Mouse (Mus musculus): Measurements from ENCODE around the gene Scap. TPM values are rescaled to one million over a fixed set of nuclear protein-coding genes. Genes with fewer than 3 reads are reported as not detected.

Gene Scap
- polyA plus RNA-seq, 1 experiment from 2014 or later = 40.3 TPM

- Histone ChIP-seq H3K27me3 (replicated peaks; ENCODE audit: low read depth, poor library complexity, severe bottlenecking) (no peaks in the 10 kb centered on the region), H3K4me3 (no peak overlapping the region), H3K9me3 (no peaks in the 10 kb centered on the region), H3K36me3 (replicated peaks) (no peaks in the 10 kb centered on the region), H3K4me1 (peaks cover 20% of the 10 kb centered on the region), H3K27ac (replicated peaks) (no peak overlapping the region)
- DNase-seq (ENCODE audit: low spot score) = no peak
- WGBS = 87% methylated on average over 5 of the region's 5 CpGs
Measured at GRCm38 (mm10) chr9:110340037-110340750, 7.1 kb downstream of the Scap start.

GRCm38 (mm10) chr9:110342008-110342407, 8.9 kb downstream of the Scap start:
- H3K4me3 ChIP-seq = no peak overlapping the region
- no peaks in the 10 kb centered on the region for H3K27me3 ChIP-seq (replicated peaks; ENCODE audit: low read depth, poor library complexity, severe bottlenecking)
- peaks cover 19% of the 10 kb centered on the region for H3K4me1 ChIP-seq
- 89% methylated on average over 8 of the region's 8 CpGs for WGBS
- no peaks in the 10 kb centered on the region for H3K9me3 ChIP-seq
- no peak overlapping the region for H3K27ac ChIP-seq (replicated peaks)
- no peaks in the 10 kb centered on the region for H3K36me3 ChIP-seq (replicated peaks)
- DNase-seq (ENCODE audit: low spot score) = no peak

- 60% methylated on average over 6 of the region's 6 CpGs for WGBS
- Histone ChIP-seq H3K27ac (replicated peaks) (no peak overlapping the region), H3K4me1 (peaks cover 11% of the 10 kb centered on the region)
Measured at GRCm38 (mm10) chr9:110343805-110344204, 10.7 kb downstream of the Scap start.

GRCm38 (mm10) chr9:110345057-110345739, 12.1 kb downstream of the Scap start:
- no peak for DNase-seq (ENCODE audit: low spot score)
- Histone ChIP-seq H3K27me3 (replicated peaks; ENCODE audit: low read depth, poor library complexity, severe bottlenecking) (no peaks in the 10 kb centered on the region), H3K4me1 (peaks cover 11% of the 10 kb centered on the region), H3K4me3 (no peak overlapping the region), H3K9me3 (no peaks in the 10 kb centered on the region), H3K36me3 (replicated peaks) (no peaks in the 10 kb centered on the region), H3K27ac (replicated peaks) (no peak overlapping the region)
- WGBS = 80% methylated on average over 7 of the region's 7 CpGs

More at GRCm38 (mm10) chr9:110343805-110344204, 10.7 kb downstream of the Scap start:
- Histone ChIP-seq H3K36me3 (replicated peaks) (no peaks in the 10 kb centered on the region), H3K9me3 (no peaks in the 10 kb centered on the region), H3K27me3 (replicated peaks; ENCODE audit: low read depth, poor library complexity, severe bottlenecking) (no peaks in the 10 kb centered on the region), H3K4me3 (no peak overlapping the region)
- DNase-seq (ENCODE audit: low spot score) = no peak

GRCm38 (mm10) chr9:110348899-110349298, 15.8 kb downstream of the Scap start:
- Histone ChIP-seq H3K36me3 (replicated peaks) (0 out of 2 replicates have a peak, but pooled peaks cover 10% of the 10 kb centered on the region), H3K9me3 (no peaks in the 10 kb centered on the region), H3K27ac (replicated peaks) (no peak overlapping the region), H3K27me3 (replicated peaks; ENCODE audit: low read depth, poor library complexity, severe bottlenecking) (no peaks in the 10 kb centered on the region), H3K4me1 (peaks cover 16% of the 10 kb centered on the region), H3K4me3 (no peak overlapping the region)
- WGBS = 74% methylated on average over 4 of the region's 4 CpGs
- DNase-seq (ENCODE audit: low spot score) = no peak

- H3K4me3 ChIP-seq = no peak overlapping the region
- no peak for DNase-seq (ENCODE audit: low spot score)
- peaks cover 10% of the 10 kb centered on the region for H3K4me1 ChIP-seq
- H3K36me3 ChIP-seq (replicated peaks) = peaks cover 20% of the 10 kb centered on the region
- H3K27me3 ChIP-seq (replicated peaks; ENCODE audit: low read depth, poor library complexity, severe bottlenecking) = no peaks in the 10 kb centered on the region
- no peaks in the 10 kb centered on the region for H3K9me3 ChIP-seq
- H3K27ac ChIP-seq (replicated peaks) = no peak overlapping the region
- 76% methylated on average over 5 of the region's 5 CpGs for WGBS
Measured at GRCm38 (mm10) chr9:110350188-110350587, 17.1 kb downstream of the Scap start.

GRCm38 (mm10) chr9:110350612-110351011, 17.5 kb downstream of the Scap start:
- Histone ChIP-seq H3K27me3 (replicated peaks; ENCODE audit: low read depth, poor library complexity, severe bottlenecking) (no peaks in the 10 kb centered on the region), H3K27ac (replicated peaks) (no peak overlapping the region), H3K36me3 (replicated peaks) (peaks cover 24% of the 10 kb centered on the region), H3K9me3 (no peaks in the 10 kb centered on the region), H3K4me3 (no peak overlapping the region), H3K4me1 (peaks cover 8% of the 10 kb centered on the region)
- DNase-seq (ENCODE audit: low spot score) = no peak
- 72% methylated on average over 5 of the region's 5 CpGs for WGBS

- H3K27me3 ChIP-seq (replicated peaks; ENCODE audit: low read depth, poor library complexity, severe bottlenecking) = no peaks in the 10 kb centered on the region
- no peak overlapping the region for H3K27ac ChIP-seq (replicated peaks)
- H3K4me1 ChIP-seq = peaks cover 8% of the 10 kb centered on the region
- H3K4me3 ChIP-seq = no peak overlapping the region
- DNase-seq (ENCODE audit: low spot score) = no peak
- WGBS = 86% methylated on average over 2 of the region's 2 CpGs
- H3K9me3 ChIP-seq = no peaks in the 10 kb centered on the region
- peaks cover 30% of the 10 kb centered on the region for H3K36me3 ChIP-seq (replicated peaks)
Measured at GRCm38 (mm10) chr9:110351350-110351749, 18.3 kb downstream of the Scap start.

- H3K27ac ChIP-seq (replicated peaks) = no peak overlapping the region
- peaks cover 8% of the 10 kb centered on the region for H3K4me1 ChIP-seq
- 89% methylated on average over 8 of the region's 8 CpGs for WGBS
- H3K27me3 ChIP-seq (replicated peaks; ENCODE audit: low read depth, poor library complexity, severe bottlenecking) = no peaks in the 10 kb centered on the region
- H3K9me3 ChIP-seq = no peaks in the 10 kb centered on the region
- H3K4me3 ChIP-seq = no peak overlapping the region
- peaks cover 30% of the 10 kb centered on the region for H3K36me3 ChIP-seq (replicated peaks)
- no peak for DNase-seq (ENCODE audit: low spot score)
Measured at GRCm38 (mm10) chr9:110351932-110352632, 19.0 kb downstream of the Scap start.

GRCm38 (mm10) chr9:110358341-110358740, 25.3 kb downstream of the Scap start:
- no peak for DNase-seq (ENCODE audit: low spot score)
- no peak overlapping the region for H3K27ac ChIP-seq (replicated peaks)
- H3K4me3 ChIP-seq = no peak overlapping the region
- H3K36me3 ChIP-seq (replicated peaks) = peaks cover 47% of the 10 kb centered on the region
- H3K4me1 ChIP-seq = no peaks in the 10 kb centered on the region
- WGBS = 82% methylated on average over 2 of the region's 2 CpGs
- no peaks in the 10 kb centered on the region for H3K27me3 ChIP-seq (replicated peaks; ENCODE audit: low read depth, poor library complexity, severe bottlenecking)
- no peaks in the 10 kb centered on the region for H3K9me3 ChIP-seq

GRCm38 (mm10) chr9:110361299-110361698, 28.2 kb downstream of the Scap start:
- H3K4me1 ChIP-seq = peaks cover 6% of the 10 kb centered on the region; the same call in 1 of the 2 replicates
- no peaks in the 10 kb centered on the region for H3K9me3 ChIP-seq
- peaks cover 47% of the 10 kb centered on the region for H3K36me3 ChIP-seq (replicated peaks)
- no peak overlapping the region for H3K27ac ChIP-seq (replicated peaks)
- WGBS = 69% methylated on average over 12 of the region's 12 CpGs
- no peaks in the 10 kb centered on the region for H3K27me3 ChIP-seq (replicated peaks; ENCODE audit: low read depth, poor library complexity, severe bottlenecking)
- no peak overlapping the region for H3K4me3 ChIP-seq
- DNase-seq (ENCODE audit: low spot score) = no peak

GRCm38 (mm10) chr9:110362337-110362736, 29.2 kb downstream of the Scap start:
- DNase-seq (ENCODE audit: low spot score) = no peak
- no peak overlapping the region for H3K4me3 ChIP-seq
- no peaks in the 10 kb centered on the region for H3K27me3 ChIP-seq (replicated peaks; ENCODE audit: low read depth, poor library complexity, severe bottlenecking)
- 87% methylated on average over 10 of the region's 10 CpGs for WGBS
- H3K36me3 ChIP-seq (replicated peaks) = peaks cover 47% of the 10 kb centered on the region
- H3K27ac ChIP-seq (replicated peaks) = no peak overlapping the region
- H3K4me1 ChIP-seq = peaks cover 12% of the 10 kb centered on the region
- no peaks in the 10 kb centered on the region for H3K9me3 ChIP-seq

All from embryonic facial prominence, embryonic 10.5 days (tissue).